Mouse (Mus musculus): ENCODE measurements around the gene Nebl. TPM values are rescaled to one million over a fixed set of nuclear protein-coding genes. Genes with fewer than 3 reads are reported as not detected.

Gene Nebl
- polyA plus RNA-seq, 1 experiment = 0.08 TPM

- Histone ChIP-seq H3K4me3 (no peak overlapping the region), H3ac (ENCODE audit: control insufficient read depth, insufficient read length) (no peak overlapping the region)
Measured at GRCm38 (mm10) chr2:17649728-17650127, 81.5 kb downstream of the Nebl start.

GRCm38 (mm10) chr2:17644282-17645262 lies 86.7 kb downstream of the Nebl start:
- TF ChIP-seq REST (IDR thresholded peaks at IDR 0.05; ENCODE audit: insufficient read depth, insufficient read length) (no peak), POLR2AphosphoS2 (IDR thresholded peaks at IDR 0.05; ENCODE audit: insufficient read length, low read depth) (no peak), MYOG (IDR thresholded peaks at IDR 0.05; ENCODE audit: control insufficient read depth in 1 of 3, insufficient read depth in 1 of 3, insufficient read length in 2 of 3, low read depth in 2 of 3) (no peak), CEBPB (IDR thresholded peaks at IDR 0.05; ENCODE audit: insufficient read depth, poor library complexity, severe bottlenecking) (no peak), USF1 (IDR thresholded peaks at IDR 0.05; ENCODE audit: low read depth) (no peak), MAX (IDR thresholded peaks at IDR 0.05; ENCODE audit: low read depth) (no peak), E2F4 (IDR thresholded peaks at IDR 0.05; ENCODE audit: insufficient read depth) (no peak), TCF3 (IDR thresholded peaks at IDR 0.05; ENCODE audit: insufficient read length, low read depth) (no peak), MYOD1 (IDR thresholded peaks at IDR 0.05; ENCODE audit: control insufficient read depth in 1 of 3, insufficient read length in 2 of 3, low read depth in 2 of 3) (no peak), POLR2A (IDR thresholded peaks at IDR 0.05; ENCODE audit: insufficient read length, low read depth) (no peak), SRF (IDR thresholded peaks at IDR 0.05; ENCODE audit: control insufficient read depth, insufficient read length, low read depth) (no peak)
- peaks cover 4% of the 10 kb centered on the region for H3K27me3 ChIP-seq (ENCODE audit: control insufficient read depth, insufficient read depth, insufficient read length)
- H3K79me2 ChIP-seq (ENCODE audit: control insufficient read depth, insufficient read depth) = no peaks in the 10 kb centered on the region
- no peak overlapping the region for H3K4me3 ChIP-seq
- no peak overlapping the region for H3K4me2 ChIP-seq (ENCODE audit: low read depth)
- no peaks in the 10 kb centered on the region for H3K36me3 ChIP-seq (ENCODE audit: control insufficient read depth, insufficient read depth)
- no peak overlapping the region for H3ac ChIP-seq (ENCODE audit: control insufficient read depth, insufficient read length)

More at GRCm38 (mm10) chr2:17649728-17650127, 81.5 kb downstream of the Nebl start:
- H3K4me2 ChIP-seq (ENCODE audit: low read depth) = no peak overlapping the region
- H3K27me3 ChIP-seq (ENCODE audit: control insufficient read depth, insufficient read depth, insufficient read length) = no peaks in the 10 kb centered on the region
- TF ChIP-seq TCF3 (IDR thresholded peaks at IDR 0.05; ENCODE audit: insufficient read length, low read depth) (no peak), E2F4 (IDR thresholded peaks at IDR 0.05; ENCODE audit: insufficient read depth) (no peak), MAX (IDR thresholded peaks at IDR 0.05; ENCODE audit: low read depth) (no peak), POLR2AphosphoS2 (IDR thresholded peaks at IDR 0.05; ENCODE audit: insufficient read length, low read depth) (no peak), SRF (IDR thresholded peaks at IDR 0.05; ENCODE audit: control insufficient read depth, insufficient read length, low read depth) (no peak), POLR2A (IDR thresholded peaks at IDR 0.05; ENCODE audit: insufficient read length, low read depth) (no peak), MYOD1 (IDR thresholded peaks at IDR 0.05; ENCODE audit: control insufficient read depth in 1 of 3, insufficient read length in 2 of 3, low read depth in 2 of 3) (no peak), CEBPB (IDR thresholded peaks at IDR 0.05; ENCODE audit: insufficient read depth, poor library complexity, severe bottlenecking) (no peak), USF1 (IDR thresholded peaks at IDR 0.05; ENCODE audit: low read depth) (no peak), MYOG (IDR thresholded peaks at IDR 0.05; ENCODE audit: control insufficient read depth in 1 of 3, insufficient read depth in 1 of 3, insufficient read length in 2 of 3, low read depth in 2 of 3) (no peak), TCF12 (IDR thresholded peaks at IDR 0.05; ENCODE audit: insufficient read depth, poor library complexity, severe bottlenecking) (no peak), REST (IDR thresholded peaks at IDR 0.05; ENCODE audit: insufficient read depth, insufficient read length) (no peak)
- H3K79me2 ChIP-seq (ENCODE audit: control insufficient read depth, insufficient read depth) = no peaks in the 10 kb centered on the region
- H3K36me3 ChIP-seq (ENCODE audit: control insufficient read depth, insufficient read depth) = no peaks in the 10 kb centered on the region

DNA sequence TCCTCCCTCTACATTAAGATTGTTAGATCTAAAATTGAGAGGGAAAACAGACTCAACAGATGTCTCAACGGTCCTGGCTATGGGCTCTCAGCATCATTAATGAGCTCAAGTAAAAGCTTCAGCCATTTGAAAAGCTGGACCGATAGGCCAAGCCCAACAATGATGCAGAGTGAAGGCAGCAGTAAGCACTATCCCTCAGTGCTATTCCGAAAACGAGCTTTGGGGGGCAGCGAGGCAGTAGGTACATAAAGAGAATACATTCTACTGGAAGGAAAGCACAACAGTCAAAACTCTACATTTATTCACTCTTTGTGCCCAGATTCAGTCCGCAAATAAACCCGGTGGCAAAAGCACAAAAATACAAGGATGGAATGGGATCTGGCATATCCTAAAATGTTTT lies 87.4 kb downstream of the Nebl start:
- TF ChIP-seq REST (IDR thresholded peaks at IDR 0.05; ENCODE audit: insufficient read depth, insufficient read length) (no peak), MYOD1 (IDR thresholded peaks at IDR 0.05; ENCODE audit: control insufficient read depth in 1 of 3, insufficient read length in 2 of 3, low read depth in 2 of 3) (no peak), E2F4 (IDR thresholded peaks at IDR 0.05; ENCODE audit: insufficient read depth) (no peak), TCF3 (IDR thresholded peaks at IDR 0.05; ENCODE audit: insufficient read length, low read depth) (no peak), CEBPB (IDR thresholded peaks at IDR 0.05; ENCODE audit: insufficient read depth, poor library complexity, severe bottlenecking) (no peak), POLR2A (IDR thresholded peaks at IDR 0.05; ENCODE audit: insufficient read length, low read depth) (no peak), USF1 (IDR thresholded peaks at IDR 0.05; ENCODE audit: low read depth) (no peak), MAX (IDR thresholded peaks at IDR 0.05; ENCODE audit: low read depth) (no peak), MYOG (IDR thresholded peaks at IDR 0.05; ENCODE audit: control insufficient read depth in 1 of 3, insufficient read depth in 1 of 3, insufficient read length in 2 of 3, low read depth in 2 of 3) (no peak), POLR2AphosphoS2 (IDR thresholded peaks at IDR 0.05; ENCODE audit: insufficient read length, low read depth) (no peak), TCF12 (IDR thresholded peaks at IDR 0.05; ENCODE audit: insufficient read depth, poor library complexity, severe bottlenecking) (no peak)
- Histone ChIP-seq H3K79me2 (ENCODE audit: control insufficient read depth, insufficient read depth) (no peaks in the 10 kb centered on the region), H3ac (ENCODE audit: control insufficient read depth, insufficient read length) (no peak overlapping the region), H3K4me3 (no peak overlapping the region), H3K27me3 (ENCODE audit: control insufficient read depth, insufficient read depth, insufficient read length) (peaks cover 4% of the 10 kb centered on the region), H3K36me3 (ENCODE audit: control insufficient read depth, insufficient read depth) (no peaks in the 10 kb centered on the region), H3K4me2 (ENCODE audit: low read depth) (no peak overlapping the region)

- no peak overlapping the region for H3K4me3 ChIP-seq
- no peak for TF ChIP-seq SRF (IDR thresholded peaks at IDR 0.05; ENCODE audit: control insufficient read depth, insufficient read length, low read depth)
- TF ChIP-seq USF1 (IDR thresholded peaks at IDR 0.05; ENCODE audit: low read depth) = no peak
- TF ChIP-seq MAX (IDR thresholded peaks at IDR 0.05; ENCODE audit: low read depth) = no peak
- TF ChIP-seq POLR2A (IDR thresholded peaks at IDR 0.05; ENCODE audit: insufficient read length, low read depth) = no peak
- TF ChIP-seq TCF12 (IDR thresholded peaks at IDR 0.05; ENCODE audit: insufficient read depth, poor library complexity, severe bottlenecking) = no peak
- TF ChIP-seq MYOG (IDR thresholded peaks at IDR 0.05; ENCODE audit: control insufficient read depth in 1 of 3, insufficient read depth in 1 of 3, insufficient read length in 2 of 3, low read depth in 2 of 3) = no peak
- TF ChIP-seq CEBPB (IDR thresholded peaks at IDR 0.05; ENCODE audit: insufficient read depth, poor library complexity, severe bottlenecking) = no peak
- TF ChIP-seq POLR2AphosphoS2 (IDR thresholded peaks at IDR 0.05; ENCODE audit: insufficient read length, low read depth) = no peak
- no peak for TF ChIP-seq REST (IDR thresholded peaks at IDR 0.05; ENCODE audit: insufficient read depth, insufficient read length)
- TF ChIP-seq MYOD1 (IDR thresholded peaks at IDR 0.05; ENCODE audit: control insufficient read depth in 1 of 3, insufficient read length in 2 of 3, low read depth in 2 of 3) = no peak
- no peak for TF ChIP-seq E2F4 (IDR thresholded peaks at IDR 0.05; ENCODE audit: insufficient read depth)
- TF ChIP-seq TCF3 (IDR thresholded peaks at IDR 0.05; ENCODE audit: insufficient read length, low read depth) = no peak
- no peaks in the 10 kb centered on the region for H3K36me3 ChIP-seq (ENCODE audit: control insufficient read depth, insufficient read depth)
- peaks cover 4% of the 10 kb centered on the region for H3K27me3 ChIP-seq (ENCODE audit: control insufficient read depth, insufficient read depth, insufficient read length)
- H3K4me2 ChIP-seq (ENCODE audit: low read depth) = no peak overlapping the region
- H3ac ChIP-seq (ENCODE audit: control insufficient read depth, insufficient read length) = no peak overlapping the region
- H3K79me2 ChIP-seq (ENCODE audit: control insufficient read depth, insufficient read depth) = no peaks in the 10 kb centered on the region
Measured at GRCm38 (mm10) chr2:17642770-17643169, 88.5 kb downstream of the Nebl start.

Data from myocyte (in vitro differentiated cells).